Mouse (Mus musculus): ENCODE measurements around the gene Mboat2. TPM values are rescaled to one million over a fixed set of nuclear protein-coding genes. Genes with fewer than 3 reads are reported as not detected.
A peak's percentile ranks its signal among the peaks of the same experiment; 100 is the strongest.

The Mboat2 gene
- polyA plus RNA-seq, 1 experiment = 9.7 TPM

GRCm38 (mm10) chr12:24961821-24962220 lies 131.1 kb downstream of the Mboat2 start:
- no peak for TF ChIP-seq CTCF (IDR thresholded peaks at IDR 0.05; ENCODE audit: control insufficient read depth, insufficient read depth, insufficient replicate concordance, low read depth, low read length)
- TF ChIP-seq POLR2A (IDR thresholded peaks at IDR 0.05; ENCODE audit: control insufficient read depth, low read depth, low read length) = no peak
- H3K36me3 ChIP-seq (ENCODE audit: control insufficient read depth, insufficient read depth, low read length) = no peaks in the 10 kb centered on the region
- H3K27me3 ChIP-seq (ENCODE audit: control insufficient read depth, insufficient read depth, low read length) = no peaks in the 10 kb centered on the region
- no peak overlapping the region for H3K4me3 ChIP-seq (ENCODE audit: control insufficient read depth, low read depth, low read length)
- no peak overlapping the region for H3K27ac ChIP-seq (ENCODE audit: control insufficient read depth, insufficient read depth, low read depth, low read length)
- H3K4me1 ChIP-seq (ENCODE audit: control insufficient read depth, insufficient read depth, low read length) = no peaks in the 10 kb centered on the region

GRCm38 (mm10) chr12:24962362-24962967 lies 131.8 kb downstream of the Mboat2 start:
- H3K36me3 ChIP-seq (ENCODE audit: control insufficient read depth, insufficient read depth, low read length) = no peaks in the 10 kb centered on the region
- H3K27ac ChIP-seq (ENCODE audit: control insufficient read depth, insufficient read depth, low read depth, low read length) = no peak overlapping the region
- TF ChIP-seq CTCF (IDR thresholded peaks at IDR 0.05; ENCODE audit: control insufficient read depth, insufficient read depth, insufficient replicate concordance, low read depth, low read length) (no peak), POLR2A (IDR thresholded peaks at IDR 0.05; ENCODE audit: control insufficient read depth, low read depth, low read length) (no peak)
- no peaks in the 10 kb centered on the region for H3K4me1 ChIP-seq (ENCODE audit: control insufficient read depth, insufficient read depth, low read length)
- H3K4me3 ChIP-seq (ENCODE audit: control insufficient read depth, low read depth, low read length) = no peak overlapping the region
- no peaks in the 10 kb centered on the region for H3K27me3 ChIP-seq (ENCODE audit: control insufficient read depth, insufficient read depth, low read length)

GRCm38 (mm10) chr12:24963393-24964022 lies 132.8 kb downstream of the Mboat2 start:
- Histone ChIP-seq H3K4me3 (ENCODE audit: control insufficient read depth, low read depth, low read length) (no peak overlapping the region), H3K4me1 (ENCODE audit: control insufficient read depth, insufficient read depth, low read length) (no peaks in the 10 kb centered on the region), H3K27me3 (ENCODE audit: control insufficient read depth, insufficient read depth, low read length) (no peaks in the 10 kb centered on the region), H3K27ac (ENCODE audit: control insufficient read depth, insufficient read depth, low read depth, low read length) (no peak overlapping the region), H3K36me3 (ENCODE audit: control insufficient read depth, insufficient read depth, low read length) (no peaks in the 10 kb centered on the region)
- TF ChIP-seq CTCF (IDR thresholded peaks at IDR 0.05; ENCODE audit: control insufficient read depth, insufficient read depth, insufficient replicate concordance, low read depth, low read length) (no peak), POLR2A (IDR thresholded peaks at IDR 0.05; ENCODE audit: control insufficient read depth, low read depth, low read length) (no peak)

- no peak for TF ChIP-seq CTCF (IDR thresholded peaks at IDR 0.05; ENCODE audit: control insufficient read depth, insufficient read depth, insufficient replicate concordance, low read depth, low read length)
- H3K4me3 ChIP-seq (ENCODE audit: control insufficient read depth, low read depth, low read length) = no peak overlapping the region
Measured at GRCm38 (mm10) chr12:24965406-24965805, 134.7 kb downstream of the Mboat2 start.

GRCm38 (mm10) chr12:24966046-24966445 lies 135.4 kb downstream of the Mboat2 start:
- H3K27ac ChIP-seq (ENCODE audit: control insufficient read depth, insufficient read depth, low read depth, low read length) = 0 out of 2 replicates have a peak overlapping the region, but pooled peaks have one; percentile 10
- no peaks in the 10 kb centered on the region for H3K27me3 ChIP-seq (ENCODE audit: control insufficient read depth, insufficient read depth, low read length)
- no peak for TF ChIP-seq CTCF (IDR thresholded peaks at IDR 0.05; ENCODE audit: control insufficient read depth, insufficient read depth, insufficient replicate concordance, low read depth, low read length)
- TF ChIP-seq POLR2A (IDR thresholded peaks at IDR 0.05; ENCODE audit: control insufficient read depth, low read depth, low read length) = no peak
- no peaks in the 10 kb centered on the region for H3K36me3 ChIP-seq (ENCODE audit: control insufficient read depth, insufficient read depth, low read length)
- H3K4me1 ChIP-seq (ENCODE audit: control insufficient read depth, insufficient read depth, low read length) = no peaks in the 10 kb centered on the region
- no peak overlapping the region for H3K4me3 ChIP-seq (ENCODE audit: control insufficient read depth, low read depth, low read length)

More at GRCm38 (mm10) chr12:24965406-24965805, 134.7 kb downstream of the Mboat2 start:
- Histone ChIP-seq H3K27me3 (ENCODE audit: control insufficient read depth, insufficient read depth, low read length) (no peaks in the 10 kb centered on the region), H3K27ac (ENCODE audit: control insufficient read depth, insufficient read depth, low read depth, low read length) (no peak overlapping the region), H3K36me3 (ENCODE audit: control insufficient read depth, insufficient read depth, low read length) (no peaks in the 10 kb centered on the region), H3K4me1 (ENCODE audit: control insufficient read depth, insufficient read depth, low read length) (no peaks in the 10 kb centered on the region)

GRCm38 (mm10) chr12:24971490-24972200 lies 141.0 kb downstream of the Mboat2 start:
- no peaks in the 10 kb centered on the region for H3K27me3 ChIP-seq (ENCODE audit: control insufficient read depth, insufficient read depth, low read length)
- peaks cover 18% of the 10 kb centered on the region for H3K4me1 ChIP-seq (ENCODE audit: control insufficient read depth, insufficient read depth, low read length)
- H3K36me3 ChIP-seq (ENCODE audit: control insufficient read depth, insufficient read depth, low read length) = no peaks in the 10 kb centered on the region
- no peak overlapping the region for H3K4me3 ChIP-seq (ENCODE audit: control insufficient read depth, low read depth, low read length)
- H3K27ac ChIP-seq (ENCODE audit: control insufficient read depth, insufficient read depth, low read depth, low read length) = no peak overlapping the region
- TF ChIP-seq CTCF (IDR thresholded peaks at IDR 0.05; ENCODE audit: control insufficient read depth, insufficient read depth, insufficient replicate concordance, low read depth, low read length) (no peak), POLR2A (IDR thresholded peaks at IDR 0.05; ENCODE audit: control insufficient read depth, low read depth, low read length) (no peak)
